Mouse (Mus musculus): ENCODE measurements around the gene Lrp1. TPM values are rescaled to one million over a fixed set of nuclear protein-coding genes. Genes with fewer than 3 reads are reported as not detected.
"Not testable (repeated sequence)": the region's sequence is repeated elsewhere in the genome, so short reads cannot be mapped to it uniquely, and the experiment has no call there.

Lrp1 gene
- total RNA-seq (2021), result 10 to 100 TPM; 58.1 to 64.3 TPM
- long read RNA-seq, experiment 1, partial matches to known transcripts, result 29 of 31 reads
- long read RNA-seq, experiment 1, other reads (novel, unspliced or antisense), result 2 of 31 reads
- long read RNA-seq, experiment 2, partial matches to known transcripts, result 31 of 31 reads
- long read RNA-seq, experiment 2, other reads (novel, unspliced or antisense), result 0 of 31 reads

- DNase-seq, result peak; percentile 66
Observed at GRCm38 (mm10) chr10:127620406-127621190, at the start of gene Lrp1. Gene Lrp1 (minus strand): TSS chr10:127621148.

DNA sequence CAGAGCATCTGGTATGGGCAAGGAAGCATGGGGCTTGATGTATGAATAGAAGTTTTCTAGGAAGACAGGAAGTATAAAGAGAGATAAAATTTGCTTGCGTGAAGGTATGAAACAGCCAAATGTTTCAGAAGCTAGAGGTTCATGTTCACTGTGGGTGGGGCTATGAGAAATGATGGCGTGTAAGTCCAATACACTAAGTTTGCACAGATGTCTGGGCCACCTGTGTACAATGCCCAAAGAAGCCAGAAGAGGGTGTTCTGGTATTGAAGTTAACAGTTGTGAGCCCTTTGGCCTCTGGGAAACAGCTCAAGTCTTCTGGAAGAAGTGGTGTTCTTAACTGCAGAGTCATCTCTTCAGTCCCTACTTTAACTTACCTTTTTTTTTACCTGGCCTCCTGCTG, 49.2 kb upstream of the Lrp1 start:
- no peak for DNase-seq

DNA sequence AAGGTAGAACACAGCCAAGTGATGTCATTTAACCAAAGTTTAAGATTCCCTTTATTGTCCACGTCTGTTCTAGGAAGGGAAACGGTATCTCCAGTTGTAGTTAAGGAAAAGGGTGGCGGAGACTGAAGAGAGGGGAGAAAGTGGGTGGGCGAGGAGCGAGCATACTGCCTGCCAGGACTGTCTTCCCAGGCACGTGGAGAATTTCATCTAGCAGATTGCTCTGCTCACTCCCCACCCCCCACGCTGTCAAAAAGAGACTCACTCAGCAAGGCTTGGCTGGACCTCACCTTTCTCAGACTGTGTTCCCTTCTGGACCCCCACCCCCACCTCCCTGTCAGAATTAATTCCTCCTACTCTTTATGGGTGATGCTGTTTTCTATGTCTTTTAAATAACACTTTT, 48.2 kb upstream of the Lrp1 start:
- DNase-seq, result no peak

DNA sequence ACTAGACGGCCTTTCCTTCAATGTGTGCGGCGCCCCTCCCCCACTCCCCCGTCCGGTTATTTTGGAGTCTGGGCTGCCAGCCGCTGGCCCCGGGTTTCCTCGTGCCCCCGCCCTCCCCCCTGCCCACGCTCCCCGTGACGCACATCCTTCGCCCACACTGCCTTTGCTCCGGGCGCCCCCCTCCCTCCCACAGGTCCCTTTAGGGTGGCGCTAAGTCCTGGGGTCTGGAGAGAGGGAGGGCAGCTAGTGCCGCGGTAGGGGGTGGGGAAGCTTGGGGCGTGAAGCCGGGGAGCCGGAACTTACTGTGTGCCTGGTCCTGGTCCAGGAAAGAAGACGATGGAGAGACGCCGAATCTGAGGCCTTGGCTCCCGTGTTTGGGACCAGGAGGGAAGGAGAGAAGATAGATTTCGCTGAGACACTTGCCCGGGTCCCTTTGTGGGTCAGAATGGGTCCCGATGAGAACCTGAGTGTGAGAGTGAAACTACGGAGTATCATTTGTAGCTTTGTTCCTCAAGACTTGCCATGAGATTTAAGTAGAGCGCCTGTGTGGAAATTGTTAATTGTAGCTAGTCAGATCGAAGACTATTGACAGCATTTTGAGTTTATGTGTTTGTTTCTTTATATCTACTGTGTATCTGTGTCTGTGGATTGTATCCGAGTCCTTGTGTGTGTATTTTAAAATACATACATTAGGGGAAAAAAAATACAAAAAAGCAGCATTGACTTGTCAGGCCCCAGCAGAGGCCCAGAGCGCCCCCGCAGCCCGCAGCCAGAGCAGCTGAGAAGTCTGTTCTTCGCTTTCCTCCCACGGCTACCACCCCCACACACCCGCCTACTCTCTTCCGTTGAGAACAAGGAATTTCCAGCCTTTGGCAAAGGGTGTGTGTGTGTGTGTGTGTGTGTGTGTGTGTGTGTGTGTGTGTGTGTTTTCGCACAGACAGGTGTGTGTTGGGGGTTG, 47.4 kb upstream of the Lrp1 start, which contains the start of gene Nab2:
Nab2 (minus strand) TSS at position 476 of the 958 bp plus-strand sequence.
- DNase-seq, result peak; percentile 86

- peak; percentile 93 for DNase-seq
Observed at GRCm38 (mm10) chr10:127667269-127668092, 46.5 kb upstream of the Lrp1 start.

- DNase-seq, result peak; percentile 94
Observed at GRCm38 (mm10) chr10:127666501-127667268, 45.7 kb upstream of the Lrp1 start, which contains the start of gene Nemp1. Gene Nemp1 (plus strand): TSS chr10:127666901.

- DNase-seq, result no peak
Observed at GRCm38 (mm10) chr10:127665366-127666181, 44.6 kb upstream of the Lrp1 start.

GRCm38 (mm10) chr10:127664891-127665290, 43.9 kb upstream of the Lrp1 start:
- DNase-seq, result no peak

DNA sequence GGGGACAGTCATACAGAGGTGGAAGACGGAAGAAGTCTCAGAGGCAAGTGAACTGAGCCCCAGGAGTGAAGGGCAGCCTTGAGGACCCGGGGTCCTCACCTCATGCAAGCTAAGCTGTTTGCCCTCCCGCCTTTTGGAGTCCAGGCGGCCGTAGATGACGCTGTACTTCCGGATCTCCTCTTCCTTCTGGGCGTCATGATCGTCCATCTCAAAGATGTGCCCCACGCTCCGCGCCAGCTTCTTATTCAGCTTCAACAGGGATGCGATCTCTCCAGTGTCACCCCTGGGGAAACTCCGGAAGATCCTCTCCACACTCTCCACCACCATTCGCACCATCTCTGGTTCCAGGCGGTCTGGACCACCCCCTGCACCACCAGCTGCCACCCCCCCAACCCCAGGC, 43.2 kb upstream of the Lrp1 start:
- no peak for DNase-seq

- DNase-seq, result no peak
Observed at GRCm38 (mm10) chr10:127663590-127663989, 42.6 kb upstream of the Lrp1 start.

DNA sequence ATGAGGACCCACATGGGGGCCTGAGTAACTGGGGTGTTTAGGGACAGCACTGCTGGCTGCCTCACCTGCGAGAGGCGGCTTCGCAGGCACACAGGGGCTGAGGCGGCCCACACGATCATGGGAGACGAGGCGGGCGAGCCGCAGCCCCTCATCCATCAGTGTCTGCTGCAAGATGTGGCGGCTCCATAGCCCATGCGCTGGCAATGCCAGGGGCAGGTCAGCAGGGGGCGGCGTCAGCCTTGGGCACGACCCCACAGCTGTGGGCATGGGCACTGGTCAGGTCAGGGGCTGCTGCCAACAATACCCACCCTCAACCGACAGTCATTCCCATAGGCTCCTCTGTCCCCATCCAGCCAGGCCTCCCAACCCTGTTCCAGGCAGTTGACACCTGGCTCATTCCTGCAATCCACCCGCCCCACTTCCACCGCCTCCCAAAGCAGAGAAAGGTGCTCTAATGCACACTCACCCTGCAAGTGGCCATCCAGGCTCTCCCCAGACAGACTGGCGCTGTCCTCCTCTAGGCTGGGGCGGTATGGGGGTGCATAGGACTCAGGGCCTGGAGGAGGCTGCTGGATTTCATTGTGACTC, 41.8 kb upstream of the Lrp1 start:
- DNase-seq, result no peak

DNA sequence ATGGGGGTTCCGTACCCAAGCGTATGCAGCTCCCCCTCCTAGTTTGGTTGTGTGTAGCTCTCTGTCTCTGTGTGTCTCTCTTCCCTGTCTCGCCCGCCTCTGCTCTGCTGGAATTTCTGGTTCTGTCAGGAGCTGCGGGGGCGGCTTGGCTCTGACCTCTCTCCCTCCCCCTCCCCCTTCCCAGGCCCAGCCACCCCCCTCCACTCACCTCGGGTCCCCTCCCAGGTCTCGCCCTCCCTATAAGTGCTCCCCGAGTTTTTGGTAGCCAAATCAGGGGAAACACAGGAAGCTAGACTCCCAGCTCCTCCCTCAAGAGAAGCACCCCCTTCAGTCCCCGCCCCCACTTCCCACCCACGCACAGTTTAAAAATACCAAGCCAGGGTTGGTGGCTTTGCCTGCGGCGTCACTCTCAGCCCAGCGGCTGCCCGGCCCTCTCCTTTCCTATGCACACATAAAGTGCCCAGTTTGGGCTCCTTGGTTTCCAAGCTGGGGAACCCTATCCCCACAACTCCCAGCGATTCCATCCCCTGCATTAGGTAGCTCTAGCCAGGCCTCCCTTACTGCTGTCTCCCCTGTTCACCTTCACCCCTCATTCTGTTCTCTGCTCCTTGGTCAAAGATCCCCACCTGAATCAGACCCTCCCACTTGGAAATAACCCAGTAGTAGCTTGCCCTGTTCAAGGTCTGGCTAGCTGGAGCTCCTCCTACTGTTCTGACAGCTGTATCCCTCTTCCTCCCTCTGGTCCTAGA, 41.1 kb upstream of the Lrp1 start:
- DNase-seq, result peak; percentile 71

GRCm38 (mm10) chr10:127661291-127661914, 40.5 kb upstream of the Lrp1 start:
- peak; percentile 36 for DNase-seq

GRCm38 (mm10) chr10:127659551-127659950, 38.6 kb upstream of the Lrp1 start:
- no peak for DNase-seq

GRCm38 (mm10) chr10:127658076-127658475, 37.1 kb upstream of the Lrp1 start:
- no peak for DNase-seq

DNA sequence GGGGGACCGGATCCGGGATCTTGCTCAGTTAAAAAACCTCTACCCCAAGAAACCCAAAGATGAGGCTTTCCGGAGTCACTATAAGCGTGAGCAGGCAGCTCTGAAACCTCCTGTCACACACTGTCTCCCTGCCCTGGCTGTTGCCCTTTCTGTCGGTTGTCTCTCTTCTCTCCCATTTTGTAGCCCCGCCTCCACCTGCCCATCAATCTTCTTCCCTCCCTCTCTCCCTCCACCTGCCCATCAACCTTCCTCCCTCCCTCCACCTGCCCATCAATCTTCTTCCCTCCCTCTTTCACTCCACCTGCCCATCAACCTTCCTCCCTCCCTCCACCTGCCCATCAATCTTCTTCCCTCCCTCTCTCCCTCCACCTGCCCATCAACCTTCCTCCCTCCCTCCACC, 36.7 kb upstream of the Lrp1 start:
- DNase-seq, result not testable (repeated sequence)

- DNase-seq, result no peak
Observed at GRCm38 (mm10) chr10:127654970-127655579, 34.1 kb upstream of the Lrp1 start.

All from gastrocnemius, postnatal 25 days (tissue).